Mouse (Mus musculus): ENCODE data around the gene Zfp791.

DNA sequence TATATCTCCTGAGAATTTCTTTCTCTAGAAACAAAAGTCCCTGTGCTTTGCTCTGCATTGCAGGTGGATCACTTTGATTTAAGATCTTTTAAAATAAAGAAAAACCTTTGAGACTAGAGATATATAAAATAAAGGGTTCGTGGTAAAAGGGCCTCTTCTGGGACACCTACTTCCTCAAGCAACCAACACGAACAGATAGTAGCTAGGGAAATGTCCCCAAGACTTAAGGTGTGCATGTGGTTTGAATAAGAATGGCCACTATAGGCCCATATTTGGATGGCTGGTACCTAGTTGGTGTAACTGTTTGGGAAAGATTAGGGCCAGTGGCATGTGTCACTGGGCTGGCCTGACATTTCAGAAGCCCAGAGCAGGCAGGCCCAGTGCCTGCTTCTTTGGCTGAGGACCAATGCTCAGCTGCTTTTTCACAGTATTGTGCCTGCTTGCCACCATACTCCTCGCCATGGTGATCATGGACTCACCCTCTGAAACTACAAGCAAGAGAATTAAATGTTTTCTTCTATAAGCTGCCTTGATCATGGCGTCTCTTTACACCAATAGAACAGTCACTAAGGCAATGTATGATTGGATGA, 22.7 kb downstream of the Zfp791 start:
- no peak for TF ChIP-seq POLR2A (IDR thresholded peaks at IDR 0.05; ENCODE audit: low read depth, low read length)
- no peak for TF ChIP-seq CTCF (IDR thresholded peaks at IDR 0.05; ENCODE audit: extremely low read depth, insufficient read length, insufficient replicate concordance, low read depth, low read length)

Measured in small intestine, adult 2 months (tissue).